Mouse (Mus musculus) stomach, embryonic 16.5 days (tissue): Measurements from ENCODE around the gene Pnpla6. TPM values are rescaled to one million over a fixed set of nuclear protein-coding genes. Genes with fewer than 3 reads are reported as not detected.

Source experiments
- ATAC-seq: fragments of 200-750 bp; cut with Nextera tagmentation; 2 replicates; pipeline ENCODE4 v1.8.0; 2017; ENCODE audit warnings: moderate number of reproducible peaks, moderate TSS enrichment; ENCODE audit not compliant: insufficient read depth, low FRiP score
- H3K27ac ChIP-seq: fragments of 300-500 bp; sonication (generic); 2 replicates; pipeline ENCODE4 v1.5.1; 2014; ENCODE audit warnings: low read length
- H3K27me3 ChIP-seq: fragments of 300-500 bp; sonication (generic); 2 replicates; pipeline ENCODE4 v1.6.1; 2014; ENCODE audit warnings: low read length, control low read depth, mixed read lengths; ENCODE audit not compliant: control insufficient read depth, insufficient read depth
- H3K36me3 ChIP-seq: fragments of 300-500 bp; sonication (generic); 2 replicates; pipeline ENCODE4 v1.6.1; 2014; ENCODE audit warnings: low read length; ENCODE audit not compliant: control insufficient read depth, insufficient read depth
- H3K4me1 ChIP-seq: fragments of 300-500 bp; sonication (generic); 2 replicates; pipeline ENCODE4 v1.6.1; 2014; ENCODE audit warnings: low read length, control low read depth, mixed read lengths; ENCODE audit not compliant: control insufficient read depth, insufficient read depth
- H3K4me2 ChIP-seq: fragments of 300-500 bp; sonication (generic); 2 replicates; pipeline ENCODE4 v1.6.1; 2014; ENCODE audit warnings: low read depth, low read length, mixed read lengths
- H3K4me3 ChIP-seq: fragments of 300-500 bp; sonication (generic); replicated peaks from 2 replicates; pipeline ENCODE4 v1.5.1; 2014; ENCODE audit warnings: mild to moderate bottlenecking, low read length
- H3K9ac ChIP-seq: fragments of 300-500 bp; sonication (generic); 2 replicates; pipeline ENCODE4 v1.6.1; 2014; ENCODE audit warnings: low read length
- H3K9me3 ChIP-seq: fragments of 300-500 bp; sonication (generic); replicated peaks from 2 replicates; pipeline ENCODE4 v1.6.1; 2016; ENCODE audit warnings: low read length, control low read depth; ENCODE audit not compliant: control insufficient read depth
- WGBS: fragments of 180-500 bp; shearing (Covaris S2); extraction: QIAGEN DNeasy Blood & Tissue Kit; methylation state at CpG from one replicate; pipeline ENCODE4 v1.1.7; 2014; 5-methylcytosine and 5-hydroxymethylcytosine counted together
- polyA plus RNA-seq: library from polyadenylated mRNA; unstranded; fragments of >200 nt; fragmentation: Nextera tagmentation; extraction: Ambion mirVana; gene quantifications from 2 replicates; pipeline ENCODE4 v1.2.1, GENCODE M21; 2015

Gene Pnpla6
- polyA plus RNA-seq, 1 experiment from 2014 or later = 37.6 TPM

GRCm38 (mm10) chr8:3522007-3522697, 7.0 kb downstream of the Pnpla6 start:
- ATAC-seq = peak; percentile 53; the same call in 1 of the 2 replicates
- 87% methylated on average over 13 of the region's 13 CpGs for WGBS

GRCm38 (mm10) chr8:3530816-3531215, 15.6 kb downstream of the Pnpla6 start:
- 92% methylated on average over 5 of the region's 5 CpGs for WGBS
- Histone ChIP-seq H3K4me1 (no peaks in the 10 kb centered on the region), H3K9me3 (no peaks in the 10 kb centered on the region), H3K27ac (no peak overlapping the region), H3K27me3 (no peaks in the 10 kb centered on the region), H3K36me3 (peaks cover 24% of the 10 kb centered on the region), H3K4me3 (no peak overlapping the region), H3K9ac (no peak overlapping the region), H3K4me2 (no peak overlapping the region)
- no peak for ATAC-seq

More at GRCm38 (mm10) chr8:3522007-3522697, 7.0 kb downstream of the Pnpla6 start:
- Histone ChIP-seq H3K27ac (no peak overlapping the region), H3K4me2 (no peak overlapping the region), H3K9me3 (no peaks in the 10 kb centered on the region), H3K27me3 (no peaks in the 10 kb centered on the region), H3K4me3 (no peak overlapping the region), H3K4me1 (peaks cover 3% of the 10 kb centered on the region; the same call in 1 of the 2 replicates), H3K36me3 (peaks cover 30% of the 10 kb centered on the region), H3K9ac (no peak overlapping the region)

GRCm38 (mm10) chr8:3531936-3532335, 16.8 kb downstream of the Pnpla6 start:
- Histone ChIP-seq H3K9ac (no peak overlapping the region), H3K4me2 (no peak overlapping the region), H3K27me3 (no peaks in the 10 kb centered on the region), H3K4me1 (no peaks in the 10 kb centered on the region), H3K9me3 (no peaks in the 10 kb centered on the region), H3K36me3 (peaks cover 18% of the 10 kb centered on the region), H3K27ac (no peak overlapping the region), H3K4me3 (no peak overlapping the region)
- no peak for ATAC-seq
- WGBS = 96% methylated on average over 18 of the region's 18 CpGs

GRCm38 (mm10) chr8:3536053-3536841, 21.1 kb downstream of the Pnpla6 start:
- WGBS = 61% methylated on average over 15 of the region's 15 CpGs
- Histone ChIP-seq H3K27me3 (no peaks in the 10 kb centered on the region), H3K4me1 (no peaks in the 10 kb centered on the region), H3K4me2 (no peak overlapping the region), H3K27ac (no peak overlapping the region), H3K9me3 (no peaks in the 10 kb centered on the region), H3K36me3 (peaks cover 34% of the 10 kb centered on the region), H3K9ac (no peak overlapping the region), H3K4me3 (no peak overlapping the region)
- ATAC-seq = no peak

- ATAC-seq = no peak
- peaks cover 30% of the 10 kb centered on the region for H3K36me3 ChIP-seq
- 91% methylated on average over 9 of the region's 9 CpGs for WGBS
These were observed 21.8 kb downstream of the Pnpla6 start for GRCm38 (mm10) chr8:3536940-3537339.

GRCm38 (mm10) chr8:3537666-3538065, 22.5 kb downstream of the Pnpla6 start:
- Histone ChIP-seq H3K4me1 (no peaks in the 10 kb centered on the region), H3K36me3 (peaks cover 30% of the 10 kb centered on the region), H3K4me3 (no peak overlapping the region), H3K9ac (no peak overlapping the region), H3K27me3 (no peaks in the 10 kb centered on the region), H3K27ac (no peak overlapping the region), H3K4me2 (no peak overlapping the region), H3K9me3 (no peaks in the 10 kb centered on the region)
- WGBS = 95% methylated on average over 26 of the region's 26 CpGs
- ATAC-seq = peak; percentile 13; the same call in 1 of the 2 replicates

More at GRCm38 (mm10) chr8:3536940-3537339, 21.8 kb downstream of the Pnpla6 start:
- Histone ChIP-seq H3K4me2 (no peak overlapping the region), H3K4me1 (no peaks in the 10 kb centered on the region), H3K27me3 (no peaks in the 10 kb centered on the region), H3K9me3 (no peaks in the 10 kb centered on the region), H3K9ac (no peak overlapping the region), H3K4me3 (no peak overlapping the region), H3K27ac (no peak overlapping the region)

- Histone ChIP-seq H3K9me3 (no peaks in the 10 kb centered on the region), H3K4me2 (no peak overlapping the region), H3K4me1 (no peaks in the 10 kb centered on the region), H3K27ac (no peak overlapping the region), H3K9ac (no peak overlapping the region), H3K36me3 (peaks cover 33% of the 10 kb centered on the region), H3K27me3 (no peaks in the 10 kb centered on the region), H3K4me3 (no peak overlapping the region)
- ATAC-seq = no peak
- 81% methylated on average over 7 of the region's 7 CpGs for WGBS
These were observed 24.0 kb downstream of the Pnpla6 start for GRCm38 (mm10) chr8:3539146-3539545.

GRCm38 (mm10) chr8:3540076-3540475, 24.9 kb downstream of the Pnpla6 start:
- no peak overlapping the region for H3K27ac ChIP-seq
- no peak for ATAC-seq
- WGBS = 86% methylated on average over 4 of the region's 4 CpGs

GRCm38 (mm10) chr8:3546511-3546910, 31.3 kb downstream of the Pnpla6 start:
- H3K9me3 ChIP-seq = no peaks in the 10 kb centered on the region
- H3K4me3 ChIP-seq = no peak overlapping the region
- no peak for ATAC-seq
- H3K27me3 ChIP-seq = no peaks in the 10 kb centered on the region
- no peaks in the 10 kb centered on the region for H3K4me1 ChIP-seq
- 88% methylated on average over 2 of the region's 2 CpGs for WGBS
- H3K4me2 ChIP-seq = no peak overlapping the region
- no peak overlapping the region for H3K9ac ChIP-seq
- H3K36me3 ChIP-seq = peaks cover 10% of the 10 kb centered on the region
- no peak overlapping the region for H3K27ac ChIP-seq

More at GRCm38 (mm10) chr8:3540076-3540475, 24.9 kb downstream of the Pnpla6 start:
- H3K9ac ChIP-seq = no peak overlapping the region
- H3K36me3 ChIP-seq = peaks cover 37% of the 10 kb centered on the region
- no peaks in the 10 kb centered on the region for H3K27me3 ChIP-seq
- no peaks in the 10 kb centered on the region for H3K9me3 ChIP-seq
- no peak overlapping the region for H3K4me2 ChIP-seq
- no peaks in the 10 kb centered on the region for H3K4me1 ChIP-seq
- H3K4me3 ChIP-seq = no peak overlapping the region
